In the genomic region with DNA sequence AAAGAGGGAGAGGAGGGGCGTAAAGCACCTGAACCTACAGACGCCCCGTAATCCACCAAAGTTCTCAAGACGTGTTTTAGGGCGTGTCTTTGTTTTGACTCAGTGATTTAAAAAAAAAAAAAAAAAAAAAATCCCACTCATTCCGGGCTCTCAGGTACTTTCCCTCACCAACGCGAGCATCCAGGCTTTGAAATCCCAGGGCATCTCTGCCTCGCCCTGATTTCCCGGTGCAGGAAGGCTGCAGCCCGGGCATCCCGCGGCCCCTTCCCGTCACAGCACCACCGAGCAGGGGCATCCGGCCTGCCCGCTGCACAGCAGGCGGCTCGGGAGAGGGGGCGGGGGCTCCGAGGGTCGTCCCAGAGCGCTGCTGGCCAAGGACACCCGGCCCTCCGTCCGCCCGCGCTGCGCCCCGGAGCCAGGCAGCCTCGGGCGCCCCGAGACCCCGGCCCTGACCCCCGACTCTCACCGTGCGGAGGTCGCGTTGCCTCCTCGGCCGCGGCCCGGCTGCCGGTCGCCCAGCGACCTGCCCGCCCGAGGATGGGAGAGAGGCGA, we compare ENCODE assay signal across 8 mouse cellular contexts. TPM values are rescaled to one million over a fixed set of nuclear protein-coding genes. Genes with fewer than 3 reads are reported as not detected.
DNase-seq lines count a peak whose midpoint lies in the region; ATAC-seq and TF ChIP-seq lines count a peak whose summit lies in the region.

No protein-coding gene starts in this region.

- peaks cover 0 to 6% of the 10 kb centered on the region in 2 experiments for H3K36me3 ChIP-seq in CH12.LX (replicated peaks in 1 of 2; ENCODE audit: control insufficient read depth in 1 of 2, insufficient read depth in 1 of 2, low read length in 1 of 2)
- no peaks in the 10 kb centered on the region for H3K36me3 ChIP-seq in embryonic facial prominence, embryonic 14.5 days (ENCODE audit: control insufficient read depth, insufficient read depth, low read length)
- no peaks in the 10 kb centered on the region for H3K36me3 ChIP-seq in intestine, postnatal 0 days (ENCODE audit: control insufficient read depth, insufficient read depth)
- no peaks in the 10 kb centered on the region for H3K36me3 ChIP-seq in lung, embryonic 16.5 days (ENCODE audit: control insufficient read depth, insufficient read depth, low read length)

- no peak for TF ChIP-seq POLR2A in CH12.LX (IDR thresholded peaks at IDR 0.05; ENCODE audit: low read depth, low read length)

- peaks cover 0 to 38% of the 10 kb centered on the region in 2 experiments; a peak in 3 of 4 replicates for H3K4me1 ChIP-seq in CH12.LX (ENCODE audit: control insufficient read depth in 1 of 2, insufficient read depth in 2 of 2)
- H3K4me1 ChIP-seq in embryonic facial prominence, embryonic 14.5 days (ENCODE audit: control insufficient read depth, insufficient read depth, low read length), result peaks cover 12% of the 10 kb centered on the region
- no peaks in the 10 kb centered on the region for H3K4me1 ChIP-seq in intestine, postnatal 0 days (replicated peaks; ENCODE audit: control insufficient read depth, insufficient read depth, low read length)
- H3K4me1 ChIP-seq in lung, embryonic 16.5 days (replicated peaks; ENCODE audit: control insufficient read depth, insufficient read depth, low read length), result peaks cover 7% of the 10 kb centered on the region

- H3K9ac ChIP-seq in CH12.LX (ENCODE audit: insufficient read depth, low read depth), result peak overlapping the region; percentile 98
- peak overlapping the region; percentile 89 for H3K9ac ChIP-seq in embryonic facial prominence, embryonic 14.5 days (ENCODE audit: low read depth, low read length)
- peak overlapping the region; percentile 95 for H3K9ac ChIP-seq in intestine, postnatal 0 days (ENCODE audit: low read depth, low read length)
- H3K9ac ChIP-seq in lung, embryonic 16.5 days (ENCODE audit: low read length), result peak overlapping the region; percentile 91

- no peak for TF ChIP-seq CTCF in gastrocnemius, adult 2 months (IDR thresholded peaks at IDR 0.05)
- TF ChIP-seq CTCF in CH12.LX (conservative IDR thresholded peaks at IDR 0.05 in 1 of 2, IDR thresholded peaks at IDR 0.05 in 1 of 2; ENCODE audit: low read depth in 2 of 2, low read length in 2 of 2), result no peak
- TF ChIP-seq CTCF in intestine, postnatal 0 days (IDR thresholded peaks at IDR 0.05; ENCODE audit: low read depth), result no peak

- ATAC-seq in embryonic facial prominence, embryonic 14.5 days (ENCODE audit: low read depth), result peak; percentile 72
- peak; percentile 41 for ATAC-seq in intestine, postnatal 0 days
- peak; percentile 81 for ATAC-seq in lung, embryonic 16.5 days (ENCODE audit: low read depth)

- peak overlapping the region; percentile 100 for H3K4me3 ChIP-seq in gastrocnemius, adult 2 months
- H3K4me3 ChIP-seq in CH12.LX (replicated peaks in 1 of 3; ENCODE audit: low read depth in 2 of 3, low read length in 2 of 3, poor library complexity in 1 of 3), result peak overlapping the region; percentile 64 to 95 (median 91)
- peak overlapping the region; percentile 87 for H3K4me3 ChIP-seq in embryonic facial prominence, embryonic 14.5 days (ENCODE audit: low read depth, low read length)
- peak overlapping the region; percentile 98 for H3K4me3 ChIP-seq in intestine, postnatal 0 days (ENCODE audit: low read depth, low read length)
- peak overlapping the region; percentile 93 for H3K4me3 ChIP-seq in lung, embryonic 16.5 days (ENCODE audit: low read length)

- 2% methylated on average over 24 of the region's 49 CpGs for WGBS in embryonic facial prominence, embryonic 14.5 days
- 1% methylated on average over 47 of the region's 49 CpGs for WGBS in intestine, postnatal 0 days
- under 1% methylated on average over 42 of the region's 49 CpGs for WGBS in lung, embryonic 16.5 days

- TF ChIP-seq RAD21 in CH12.LX (IDR thresholded peaks at IDR 0.05; ENCODE audit: low read depth, low read length), result no peak

- intact Hi-C loops in gastrocnemius, adult 2 months (cut with DNase I), result loop anchor here (5.0 kb wide), 1 partner anchor 164 kb away; no protein-coding TSS in a partner anchor

- no peaks in the 10 kb centered on the region for H3K27me3 ChIP-seq in CH12.LX (replicated peaks)
- no peaks in the 10 kb centered on the region for H3K27me3 ChIP-seq in embryonic facial prominence, embryonic 14.5 days (replicated peaks; ENCODE audit: control insufficient read depth, insufficient read depth, low read length)
- no peaks in the 10 kb centered on the region for H3K27me3 ChIP-seq in intestine, postnatal 0 days (replicated peaks; ENCODE audit: control insufficient read depth, insufficient read depth, low read length)
- no peaks in the 10 kb centered on the region for H3K27me3 ChIP-seq in lung, embryonic 16.5 days (ENCODE audit: control insufficient read depth, insufficient read depth, low read depth, low read length)

- DNase-seq in gastrocnemius, adult 2 months, result no peak
- no peak for DNase-seq in gastrocnemius, adult 8-10 months (ENCODE audit: low spot score in 2 of 2)
- peak; percentile 47 for DNase-seq in CH12.LX (ENCODE audit: extremely low read depth)
- DNase-seq in embryonic facial prominence, embryonic 14.5 days (ENCODE audit: low spot score), result peak; percentile 46
- peak; percentile 11 to 31 for DNase-seq in right cerebral cortex, postnatal 36 days (ENCODE audit: low spot score in 2 of 2)
- DNase-seq in ovary, postnatal 10 days (ENCODE audit: low spot score), result no peak

- H3K79me2 ChIP-seq in CH12.LX (replicated peaks; ENCODE audit: control insufficient read depth, extremely low read depth, insufficient read depth, poor library complexity, severe bottlenecking), result peaks cover 33% of the 10 kb centered on the region

- no peaks in the 10 kb centered on the region for H3K9me3 ChIP-seq in CH12.LX (replicated peaks; ENCODE audit: low read length)
- no peaks in the 10 kb centered on the region for H3K9me3 ChIP-seq in embryonic facial prominence, embryonic 14.5 days (ENCODE audit: control insufficient read depth, low read length)
- no peaks in the 10 kb centered on the region for H3K9me3 ChIP-seq in intestine, postnatal 0 days (ENCODE audit: control insufficient read depth)
- no peaks in the 10 kb centered on the region for H3K9me3 ChIP-seq in lung, embryonic 16.5 days (ENCODE audit: control insufficient read depth, low read length)

- peak overlapping the region; percentile 90 for H3K4me2 ChIP-seq in CH12.LX (ENCODE audit: insufficient read depth, low read depth, poor library complexity, severe bottlenecking)
- H3K4me2 ChIP-seq in embryonic facial prominence, embryonic 14.5 days (ENCODE audit: low read depth, low read length), result peak overlapping the region; percentile 61
- H3K4me2 ChIP-seq in intestine, postnatal 0 days (replicated peaks; ENCODE audit: low read depth), result peak overlapping the region; percentile 80
- H3K4me2 ChIP-seq in lung, embryonic 16.5 days (ENCODE audit: low read depth, low read length), result peak overlapping the region; percentile 69

- dilution Hi-C loops in CH12.LX (cut with MboI; ENCODE audit: extremely low pct_ligation_motif_present, extremely low pct_unique_long_range_greater_than_20kb, low sequenced_read_pairs), result no loop called here

- in situ Hi-C loops in CH12.LX (cut with MboI; ENCODE audit: low pct_ligation_motif_present, low pct_unique_long_range_greater_than_20kb, low sequenced_read_pairs), result no loop called here

- peak; percentile 32; the same call in 1 of the 2 replicates for TF ChIP-seq EP300 in CH12.LX (IDR thresholded peaks at IDR 0.05; ENCODE audit: low read length)

- H3K27ac ChIP-seq in gastrocnemius, adult 2 months, result peak overlapping the region; percentile 93
- peak overlapping the region; percentile 45 for H3K27ac ChIP-seq in CH12.LX (ENCODE audit: insufficient read depth, low read depth)
- peak overlapping the region; percentile 82 for H3K27ac ChIP-seq in embryonic facial prominence, embryonic 14.5 days (replicated peaks; ENCODE audit: low read depth, low read length)
- peak overlapping the region; percentile 87 for H3K27ac ChIP-seq in intestine, postnatal 0 days (ENCODE audit: low read depth, low read length)
- H3K27ac ChIP-seq in lung, embryonic 16.5 days (ENCODE audit: low read length), result peak overlapping the region; percentile 86

TF ChIP-seq in CH12.LX, 34 proteins besides CTCF, POLR2A, EP300 and RAD21 (continues in another document):
- TF ChIP-seq BHLHE40 (IDR thresholded peaks at IDR 0.05; ENCODE audit: low read depth, low read length) (no peak), POLR2AphosphoS2 (IDR thresholded peaks at IDR 0.05; ENCODE audit: low read depth, low read length) (no peak), KAT2A (IDR thresholded peaks at IDR 0.05; ENCODE audit: insufficient replicate concordance, low read length) (no peak), UBTF (IDR thresholded peaks at IDR 0.05; ENCODE audit: low read depth, low read length) (no peak), HCFC1 (IDR thresholded peaks at IDR 0.05; ENCODE audit: low read depth, low read length) (no peak), JUN (IDR thresholded peaks at IDR 0.05; ENCODE audit: insufficient read depth, low read depth, low read length) (no peak), USF1 (IDR thresholded peaks at IDR 0.05; ENCODE audit: low read depth, low read length) (no peak), NELFE (IDR thresholded peaks at IDR 0.05; ENCODE audit: low read depth, low read length) (no peak), TBP (conservative IDR thresholded peaks at IDR 0.05; ENCODE audit: low read depth, low read length) (no peak), NRF1 (IDR thresholded peaks at IDR 0.05; ENCODE audit: low read depth, low read length) (no peak), RCOR1 (conservative IDR thresholded peaks at IDR 0.05; ENCODE audit: low read depth, low read length) (0 out of 2 replicates have a peak, but pooled peaks have one; percentile 19), CHD2 (IDR thresholded peaks at IDR 0.05; ENCODE audit: low read length) (no peak), CHD1 (IDR thresholded peaks at IDR 0.05; ENCODE audit: low read depth, low read length) (0 out of 2 replicates have a peak, but pooled peaks have one; percentile 41), MYC (IDR thresholded peaks at IDR 0.05; ENCODE audit: low read depth, low read length) (0 out of 2 replicates have a peak, but pooled peaks have one; percentile 28), ELF1 (IDR thresholded peaks at IDR 0.05; ENCODE audit: low read depth, low read length) (no peak), GABPA (IDR thresholded peaks at IDR 0.05; ENCODE audit: insufficient replicate concordance, low read depth, low read length) (no peak), MEF2A (IDR thresholded peaks at IDR 0.05; ENCODE audit: borderline replicate concordance, low read depth, low read length) (no peak)

RNA-seq across cellular contexts. Expression of gene Ccser2, which starts 0.4 kb away (rescaled TPM):
- total RNA-seq in gastrocnemius, adult 2 months (2021), result 10 to 100 TPM; 57.2 to 63.8 TPM
- 10 to 100 TPM; 62.5 to 78.0 (median 72.6) TPM for total RNA-seq in gastrocnemius, adult 8-10 months (2022)
- total RNA-seq in CH12.LX (2012; rRNA removed) (7.9 and 8.8 TPM in 2 replicates), CH12.LX (2014; rRNA removed) (9.6 and 9.8 TPM in 2 replicates)
- polyA plus RNA-seq in CH12.LX (2012; ENCODE audit: insufficient read length, low read depth), result 8.5 and 9.3 TPM in 2 replicates
- 49.6 and 52.7 TPM in 2 replicates for polyA plus RNA-seq in embryonic facial prominence, embryonic 14.5 days (2014; fragmentation: Nextera tagmentation; extraction: Ambion mirVana)
- polyA plus RNA-seq in intestine, postnatal 0 days (2015; fragmentation: Nextera tagmentation; extraction: Ambion mirVana), result 81.8 and 81.9 TPM in 2 replicates
- 39.3 and 40.9 TPM in 2 replicates for polyA plus RNA-seq in lung, embryonic 16.5 days (2015; fragmentation: Nextera tagmentation; extraction: Ambion mirVana)

Comparison
In these comparisons a context has a peak if more than half of its experiments do, and no peak if none do; other contexts are left out.
1. DNase-seq: peak in CH12.LX (single experiment), embryonic facial prominence, embryonic 14.5 days (single experiment) and right cerebral cortex, postnatal 36 days (2 of 2); none in gastrocnemius, adult 2 months (single experiment), gastrocnemius, adult 8-10 months (0 of 2) and ovary, postnatal 10 days (single experiment).
2. Peak in every context shown above with its lines, with median percentiles within 50 percentile points of each other: H3K27ac ChIP-seq, H3K4me3 ChIP-seq, H3K4me2 ChIP-seq, H3K9ac ChIP-seq and ATAC-seq.